Mouse (Mus musculus) small intestine, adult 2 months (tissue): Measurements from ENCODE around the gene Ipcef1. TPM values are rescaled to one million over a fixed set of nuclear protein-coding genes. Genes with fewer than 3 reads are reported as not detected.

Experiments used
- H3K27ac ChIP-seq: fragments of 200-500 bp; 2 replicates; pipeline ENCODE4 v1.5.1; 2012; ENCODE audit warnings: low read depth, low read length, control low read depth, inconsistent platforms; ENCODE audit not compliant: insufficient read depth
- H3K27me3 ChIP-seq: fragments of 200-500 bp; 2 replicates; pipeline ENCODE4 v1.6.1; 2012; ENCODE audit warnings: mild to moderate bottlenecking, moderate library complexity, low read length, inconsistent platforms; ENCODE audit not compliant: control insufficient read depth, insufficient read depth
- H3K36me3 ChIP-seq: fragments of 200-500 bp; 2 replicates; pipeline ENCODE4 v1.6.1; 2012; ENCODE audit warnings: mild to moderate bottlenecking, low read length, control low read depth, inconsistent platforms; ENCODE audit not compliant: control insufficient read depth, insufficient read depth
- H3K4me1 ChIP-seq: fragments of 200-500 bp; 2 replicates; pipeline ENCODE4 v1.6.1; 2012; ENCODE audit warnings: low read length, inconsistent platforms, mixed read lengths; ENCODE audit not compliant: control insufficient read depth, insufficient read depth, insufficient read length
- H3K4me3 ChIP-seq: fragments of 200-500 bp; 2 replicates; pipeline ENCODE4 v1.5.1; 2012; ENCODE audit warnings: low read depth, mild to moderate bottlenecking, control low read depth, inconsistent platforms, low read length, moderate library complexity
- CTCF ChIP-seq: fragments of 200-500 bp; IDR thresholded peaks from 2 replicates; pipeline ENCODE4 v1.5.1; 2012; ENCODE audit warnings: low read depth, mild to moderate bottlenecking, control low read depth, inconsistent platforms, low read length, moderate library complexity, mixed read lengths; ENCODE audit not compliant: insufficient replicate concordance, insufficient read length; ENCODE audit errors: extremely low read depth
- POLR2A ChIP-seq: fragments of 200-500 bp; IDR thresholded peaks from 2 replicates; pipeline ENCODE4 v1.6.1; 2012; ENCODE audit warnings: low read depth, mild to moderate bottlenecking, control low read depth, inconsistent platforms, low read length, moderate library complexity
- WGBS: fragments of 180-500 bp; shearing (Covaris S2); methylation state at CpG from one replicate; pipeline ENCODE4 v1.1.7; 2018; 5-methylcytosine and 5-hydroxymethylcytosine counted together
- polyA plus RNA-seq: library from polyadenylated mRNA; depleted of rRNA; stranded (reverse); fragments of >200 nt; gene quantifications from 2 replicates; pipeline ENCODE4 v1.2.3, GENCODE M21; 2012

Ipcef1 gene
- polyA plus RNA-seq, 1 experiment: 0.19 TPM

DNA sequence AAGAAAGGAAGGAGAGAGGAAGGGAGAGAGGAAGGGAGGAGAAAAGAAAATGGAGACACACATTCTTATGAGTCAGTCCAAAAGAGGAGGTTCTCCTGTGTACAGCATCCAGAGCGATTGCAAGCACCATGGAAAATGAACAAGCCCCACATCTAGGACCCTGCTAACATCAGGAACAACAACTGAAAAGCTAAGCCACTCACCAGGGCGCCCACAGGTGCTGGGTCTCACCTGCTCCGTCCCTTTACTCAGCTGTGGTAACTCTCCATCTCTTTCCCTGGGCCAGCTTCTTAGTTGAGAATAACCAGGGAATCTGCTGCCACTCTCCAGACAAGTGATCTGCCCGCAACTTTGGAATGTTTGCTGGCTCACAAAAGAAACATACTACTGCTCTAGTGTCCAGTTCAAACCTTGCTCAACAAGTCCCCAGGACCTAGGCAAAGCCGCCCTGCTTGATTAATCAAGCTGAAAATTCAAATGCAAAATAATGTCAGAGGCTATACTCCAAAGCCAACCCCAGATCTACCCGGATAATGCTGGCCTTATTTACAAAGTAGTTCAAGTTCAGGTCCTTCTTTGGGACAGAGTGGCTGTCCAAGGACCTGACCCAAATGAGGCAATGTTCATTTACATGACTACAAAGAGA is 2.4 kb upstream of the Ipcef1 start:
- Histone ChIP-seq H3K27ac (no peak overlapping the region), H3K4me3 (no peak overlapping the region)

DNA sequence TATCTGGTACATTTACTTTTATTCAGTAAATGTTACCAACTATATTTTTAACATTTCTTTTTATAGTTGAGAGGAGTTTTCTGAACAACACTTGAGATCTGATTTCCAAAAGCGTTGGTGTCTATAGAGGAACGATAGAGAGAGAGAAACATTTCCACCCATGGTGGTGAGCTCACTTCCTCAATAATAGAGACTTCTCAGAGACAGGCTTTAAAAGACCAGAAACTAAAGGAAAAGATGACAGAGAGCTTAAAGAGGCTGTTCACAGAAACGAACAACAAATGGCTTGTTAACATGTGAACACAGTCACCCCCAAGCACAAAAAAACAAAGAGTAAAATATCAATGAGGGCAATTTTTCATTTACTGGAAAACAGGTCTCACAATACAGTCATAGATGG is 2.4 kb downstream of the Ipcef1 start:
- no peak overlapping the region for H3K27ac ChIP-seq
- 79% methylated on average over 3 of the region's 3 CpGs for WGBS
- TF ChIP-seq CTCF: no peak
- TF ChIP-seq POLR2A: no peak
- H3K27me3 ChIP-seq: no peaks in the 10 kb centered on the region
- H3K36me3 ChIP-seq: no peaks in the 10 kb centered on the region
- H3K4me1 ChIP-seq: peaks cover 9% of the 10 kb centered on the region; the same call in 1 of the 2 replicates
- H3K4me3 ChIP-seq: no peak overlapping the region

More for the DNA sequence above, 2.4 kb upstream of the Ipcef1 start:
- no peaks in the 10 kb centered on the region for H3K27me3 ChIP-seq
- peaks cover 11% of the 10 kb centered on the region; the same call in 1 of the 2 replicates for H3K4me1 ChIP-seq
- TF ChIP-seq POLR2A: no peak
- no peak for TF ChIP-seq CTCF
- WGBS: 78% methylated on average over 6 of the region's 6 CpGs
- no peaks in the 10 kb centered on the region for H3K36me3 ChIP-seq

DNA sequence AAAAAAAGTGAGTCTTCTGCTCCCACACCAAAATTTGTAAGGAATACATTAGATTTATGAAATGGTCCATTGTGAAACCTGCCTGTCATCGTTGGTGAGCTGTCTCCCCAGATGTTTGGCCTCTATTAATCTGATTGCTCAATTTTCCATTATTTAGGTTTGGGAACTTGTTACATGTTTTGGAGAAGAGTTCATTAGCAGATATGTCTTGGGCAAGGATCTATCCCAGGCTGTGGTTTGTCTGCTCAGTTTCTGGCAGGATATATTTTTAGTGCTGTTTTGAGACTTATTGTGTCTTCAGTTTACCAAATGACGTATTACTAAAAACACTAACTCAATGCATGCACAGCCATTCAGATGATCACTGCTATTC is 4.4 kb downstream of the Ipcef1 start:
- no peaks in the 10 kb centered on the region for H3K36me3 ChIP-seq
- 64% methylated on average over 2 of the region's 2 CpGs for WGBS
- H3K4me3 ChIP-seq: no peak overlapping the region
- H3K27ac ChIP-seq: no peak overlapping the region
- H3K27me3 ChIP-seq: no peaks in the 10 kb centered on the region
- H3K4me1 ChIP-seq: peaks cover 4% of the 10 kb centered on the region; the same call in 1 of the 2 replicates
- TF ChIP-seq CTCF: no peak
- TF ChIP-seq POLR2A: no peak

DNA sequence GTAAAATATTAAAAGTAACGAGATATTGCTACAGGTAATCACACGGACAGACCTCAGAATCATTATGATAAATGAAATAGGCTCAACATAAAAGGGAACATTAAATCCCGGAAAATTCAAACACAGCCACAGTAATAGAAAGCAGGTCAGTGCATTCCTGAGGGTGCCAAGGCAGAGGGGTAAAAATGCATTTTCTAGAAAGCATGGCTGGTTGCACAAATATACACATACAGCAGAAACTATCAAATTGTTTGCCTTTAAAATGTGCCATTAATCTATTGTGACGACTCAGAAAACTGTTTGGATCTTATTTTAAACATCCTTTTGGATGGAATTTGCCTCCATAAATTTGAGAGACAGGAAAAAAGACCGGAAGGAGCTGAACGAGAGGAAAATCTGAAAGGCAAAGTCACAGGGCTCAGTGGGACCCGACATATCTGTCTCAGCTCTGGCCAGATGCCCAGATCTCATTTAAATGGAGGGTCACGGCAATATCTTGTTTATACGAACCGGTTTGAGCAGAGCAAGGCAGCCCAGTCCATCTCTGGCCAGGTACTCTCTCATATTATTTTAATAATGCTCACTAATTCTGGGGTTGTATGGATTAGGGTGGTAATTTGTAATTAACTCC is 4.9 kb downstream of the Ipcef1 start:
- Histone ChIP-seq H3K4me1 (peaks cover 1% of the 10 kb centered on the region; the same call in 1 of the 2 replicates), H3K4me3 (no peak overlapping the region), H3K36me3 (no peaks in the 10 kb centered on the region), H3K27me3 (no peaks in the 10 kb centered on the region), H3K27ac (no peak overlapping the region)
- TF ChIP-seq CTCF (no peak), POLR2A (no peak)
- WGBS: 34% methylated on average over 10 of the region's 10 CpGs

DNA sequence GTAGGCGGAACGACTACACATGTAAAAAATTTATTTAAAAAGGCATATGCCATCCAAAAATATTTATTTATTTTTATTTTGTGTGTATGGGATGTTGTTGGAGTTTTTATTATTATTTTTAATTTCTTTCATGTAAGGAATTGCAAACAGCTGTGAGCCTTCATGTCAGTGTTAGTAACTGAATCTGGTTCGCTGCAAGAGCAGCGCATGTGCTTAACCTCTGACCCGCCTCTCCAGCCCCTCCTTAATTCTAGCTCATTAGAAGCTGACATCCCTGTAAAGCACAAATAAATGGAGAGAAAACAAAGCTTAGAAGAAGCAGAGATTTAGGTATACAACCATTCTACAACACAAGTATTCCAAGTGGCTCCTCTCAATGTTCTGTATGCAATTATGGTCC is 8.4 kb downstream of the Ipcef1 start:
- 85% methylated on average over 5 of the region's 5 CpGs for WGBS
- Histone ChIP-seq H3K4me3 (no peak overlapping the region), H3K36me3 (no peaks in the 10 kb centered on the region), H3K27ac (no peak overlapping the region), H3K4me1 (no peaks in the 10 kb centered on the region), H3K27me3 (no peaks in the 10 kb centered on the region)
- TF ChIP-seq CTCF: no peak
- TF ChIP-seq POLR2A: no peak

DNA sequence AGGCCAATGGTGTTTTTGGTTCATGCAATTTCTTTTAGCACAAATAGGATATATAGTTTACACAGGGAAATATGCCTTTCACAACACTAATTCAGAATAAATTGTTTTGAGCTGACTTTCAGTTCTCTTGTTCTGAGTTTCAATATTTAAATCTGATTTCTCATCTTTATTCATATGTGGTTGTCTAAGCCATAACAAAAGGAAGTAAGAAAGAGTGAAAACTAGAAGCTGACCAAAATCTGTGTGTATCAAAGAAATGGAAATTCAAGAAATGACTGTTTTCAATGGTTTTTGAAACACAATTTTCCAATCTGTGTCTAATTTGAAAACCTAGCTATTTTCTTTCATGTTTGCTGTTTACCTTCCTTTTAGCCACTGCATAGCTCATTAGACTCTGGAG is 11.2 kb downstream of the Ipcef1 start:
- no peak for TF ChIP-seq CTCF
- no peak for TF ChIP-seq POLR2A
- H3K4me1 ChIP-seq: no peaks in the 10 kb centered on the region

DNA sequence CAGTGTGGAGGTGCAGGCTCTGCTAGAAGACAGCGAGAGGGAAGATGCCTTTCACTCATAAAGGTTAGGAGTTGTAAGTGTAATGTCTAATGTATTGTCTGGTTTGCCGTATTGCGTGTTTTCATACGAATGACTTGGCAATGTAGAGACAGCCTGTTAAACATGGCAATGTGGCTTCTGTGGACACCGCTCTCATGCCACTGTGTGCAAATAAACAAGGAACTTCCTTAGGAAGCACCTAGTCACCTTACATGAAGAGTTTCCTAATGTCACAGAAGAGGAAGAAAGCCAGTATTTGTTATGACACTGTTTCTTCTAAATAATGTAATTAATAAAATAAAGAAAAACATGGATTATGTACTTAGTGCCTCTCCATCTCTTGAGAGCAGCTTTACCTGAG is 15.1 kb downstream of the Ipcef1 start:
- Histone ChIP-seq H3K27ac (no peak overlapping the region), H3K4me3 (no peak overlapping the region), H3K36me3 (no peaks in the 10 kb centered on the region), H3K27me3 (no peaks in the 10 kb centered on the region), H3K4me1 (no peaks in the 10 kb centered on the region)
- TF ChIP-seq CTCF: no peak
- TF ChIP-seq POLR2A: no peak
- 83% methylated on average over 5 of the region's 5 CpGs for WGBS

More for the DNA sequence above, 11.2 kb downstream of the Ipcef1 start:
- no peaks in the 10 kb centered on the region for H3K27me3 ChIP-seq
- H3K4me3 ChIP-seq: no peak overlapping the region
- H3K36me3 ChIP-seq: no peaks in the 10 kb centered on the region
- H3K27ac ChIP-seq: no peak overlapping the region

DNA sequence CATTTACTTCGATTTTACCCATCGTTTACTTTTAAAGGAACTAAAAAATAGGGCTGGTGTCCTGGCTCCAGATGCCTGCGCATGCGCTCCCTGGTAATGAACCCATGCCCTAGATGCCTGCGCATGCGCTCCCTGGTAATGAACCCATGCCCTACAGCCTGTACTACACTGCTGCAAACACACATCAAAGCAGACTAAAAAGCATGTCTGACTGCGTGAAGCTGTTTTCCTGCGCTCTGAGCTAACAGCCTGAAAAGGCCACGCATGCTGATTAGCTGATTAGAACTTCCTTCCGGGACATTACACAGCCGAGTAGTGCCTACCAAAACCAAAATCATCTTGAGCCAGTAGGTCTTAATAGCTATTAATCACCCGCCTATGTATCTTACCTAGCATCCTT is 16.7 kb downstream of the Ipcef1 start:
- H3K4me1 ChIP-seq: no peaks in the 10 kb centered on the region
- H3K27ac ChIP-seq: no peak overlapping the region
- WGBS: 68% methylated on average over 12 of the region's 12 CpGs
- no peaks in the 10 kb centered on the region for H3K27me3 ChIP-seq
- no peaks in the 10 kb centered on the region for H3K36me3 ChIP-seq
- H3K4me3 ChIP-seq: no peak overlapping the region
- no peak for TF ChIP-seq POLR2A
- no peak for TF ChIP-seq CTCF
